Mouse (Mus musculus): Measurements from ENCODE around the gene Lrwd1. TPM values are rescaled to one million over a fixed set of nuclear protein-coding genes. Genes with fewer than 3 reads are reported as not detected.

Lrwd1 gene
- polyA plus RNA-seq (2012; ENCODE audit: insufficient read depth, insufficient read length, low replicate concordance, missing spikeins) = not detected in 2 replicates

DNA sequence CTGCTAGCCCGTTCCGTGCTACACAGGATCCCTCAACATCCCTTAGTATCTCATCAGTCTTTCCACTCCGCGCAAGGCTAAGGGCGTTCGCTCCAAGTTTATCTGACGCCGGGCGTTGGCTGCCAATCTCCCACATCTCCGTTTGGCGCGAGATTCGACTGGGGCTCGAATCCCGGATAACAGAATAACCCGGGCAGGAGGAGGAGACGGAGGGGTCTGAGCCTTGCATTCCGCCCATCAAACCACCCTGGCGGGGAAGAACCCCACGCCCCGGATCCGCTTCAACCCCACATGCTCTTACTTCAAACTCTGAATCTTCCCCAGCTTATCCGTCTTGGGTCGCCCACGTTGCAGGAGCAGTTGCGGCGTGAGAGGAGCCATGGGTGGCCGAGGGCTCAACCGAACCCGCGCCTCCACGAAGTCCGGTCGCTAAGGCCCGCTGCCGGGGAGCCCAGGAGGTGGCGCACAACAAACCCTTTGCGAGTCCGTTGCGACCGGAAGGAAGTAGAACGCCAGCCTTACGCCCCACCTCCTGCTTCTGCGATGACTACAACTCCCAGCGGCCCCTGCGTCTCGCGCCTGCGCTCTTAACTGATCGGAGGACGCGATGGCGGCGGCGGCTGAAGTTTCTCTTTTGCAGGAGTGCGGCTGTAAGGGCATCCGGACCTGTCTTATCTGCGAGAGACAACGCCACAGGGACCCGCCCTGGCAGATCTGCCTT, at the start of gene Lrwd1, which contains the start of gene Alkbh4:
Lrwd1 (minus strand) TSS at position 504 of the 721 bp plus-strand sequence.
Alkbh4 (plus strand) TSS at position 576 of the 721 bp plus-strand sequence.
- Histone ChIP-seq H3K4me3 (ENCODE audit: insufficient read depth, low read depth, low read length) (peak within 1 kb of the TSS; percentile 74), H3K27ac (ENCODE audit: insufficient read depth, low read depth, low read length) (no peak within 1 kb of the TSS), H3K4me1 (ENCODE audit: control insufficient read depth, insufficient read depth, low read length) (peaks cover 8% of the 10 kb centered on the region)
- WGBS = under 1% methylated on average over 60 of the region's 60 CpGs
- TF ChIP-seq POLR2A (IDR thresholded peaks at IDR 0.05; ENCODE audit: insufficient read depth, low read depth, low read length) (peak; percentile 62), CTCF (IDR thresholded peaks at IDR 0.05; ENCODE audit: insufficient read depth, low read depth, low read length) (peak; percentile 51)

DNA sequence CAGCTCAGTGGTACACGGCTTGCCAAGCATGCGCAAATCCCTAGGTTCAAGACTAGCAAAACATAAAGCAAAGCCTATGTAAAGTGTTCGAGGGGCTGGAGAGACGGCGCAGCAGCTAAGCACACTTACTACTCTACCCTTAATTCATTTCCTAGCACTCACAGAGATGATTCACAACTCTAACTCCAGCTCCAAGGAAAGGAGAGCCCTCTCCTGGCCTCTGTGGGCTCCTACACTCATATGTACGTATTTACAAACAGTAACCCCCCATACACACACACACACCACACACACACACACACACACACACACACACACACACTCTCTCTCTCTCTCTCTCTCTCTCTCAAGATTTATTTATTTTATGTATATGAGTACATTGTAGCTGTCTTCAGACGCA, 47.9 kb upstream of the Lrwd1 start:
- Histone ChIP-seq H3K27ac (ENCODE audit: insufficient read depth, low read depth, low read length) (no peak overlapping the region), H3K4me3 (ENCODE audit: insufficient read depth, low read depth, low read length) (no peak overlapping the region), H3K4me1 (ENCODE audit: control insufficient read depth, insufficient read depth, low read length) (no peaks in the 10 kb centered on the region; the same call in 1 of the 2 replicates)
- 75% methylated on average over 7 of the region's 7 CpGs for WGBS
- TF ChIP-seq POLR2A (IDR thresholded peaks at IDR 0.05; ENCODE audit: insufficient read depth, low read depth, low read length) (no peak), CTCF (IDR thresholded peaks at IDR 0.05; ENCODE audit: insufficient read depth, low read depth, low read length) (no peak)

DNA sequence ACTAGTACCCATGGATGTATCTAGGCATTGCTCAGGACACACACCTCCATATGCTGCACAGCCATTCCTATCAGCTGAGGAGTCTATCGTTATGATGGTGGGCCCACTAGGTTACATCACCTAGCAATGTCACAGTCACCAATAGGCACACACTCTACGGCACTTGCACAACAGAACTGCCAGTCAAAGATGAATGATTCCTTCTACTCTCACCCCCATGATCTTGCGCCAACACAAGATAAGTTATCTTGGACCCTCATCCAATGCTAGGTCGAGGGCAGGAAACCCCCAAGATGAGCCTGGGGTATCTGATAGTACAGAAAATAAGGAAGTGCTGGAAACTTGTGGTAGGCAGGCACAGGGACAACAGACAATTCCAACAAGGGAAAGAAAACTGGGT, 47.0 kb upstream of the Lrwd1 start:
- no peak overlapping the region for H3K4me3 ChIP-seq (ENCODE audit: insufficient read depth, low read depth, low read length)
- TF ChIP-seq CTCF (IDR thresholded peaks at IDR 0.05; ENCODE audit: insufficient read depth, low read depth, low read length) (no peak), POLR2A (IDR thresholded peaks at IDR 0.05; ENCODE audit: insufficient read depth, low read depth, low read length) (no peak)
- H3K4me1 ChIP-seq (ENCODE audit: control insufficient read depth, insufficient read depth, low read length) = no peaks in the 10 kb centered on the region; the same call in 1 of the 2 replicates
- WGBS = 94% methylated on average over 4 of the region's 4 CpGs
- H3K27ac ChIP-seq (ENCODE audit: insufficient read depth, low read depth, low read length) = no peak overlapping the region

DNA sequence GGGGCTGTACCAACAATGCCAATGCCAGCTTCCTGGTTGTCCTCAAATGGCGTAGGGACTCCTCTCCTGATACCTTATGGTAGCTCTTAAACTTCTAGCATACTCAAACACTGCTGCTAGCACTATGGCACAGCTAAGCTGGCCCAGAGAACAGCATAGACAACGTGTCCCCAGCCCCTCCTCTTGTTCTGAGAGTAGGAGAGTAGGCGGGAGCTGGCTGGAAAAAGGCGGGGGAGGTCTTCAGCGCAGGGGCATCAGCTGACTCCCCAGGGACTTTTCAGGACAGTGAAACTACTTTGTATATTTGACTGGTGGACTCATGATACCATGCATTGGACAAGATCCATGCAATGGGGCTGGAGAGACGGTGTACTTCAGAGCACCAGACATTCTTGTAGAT, 46.2 kb upstream of the Lrwd1 start:
- no peak for TF ChIP-seq CTCF (IDR thresholded peaks at IDR 0.05; ENCODE audit: insufficient read depth, low read depth, low read length)
- TF ChIP-seq POLR2A (IDR thresholded peaks at IDR 0.05; ENCODE audit: insufficient read depth, low read depth, low read length) = no peak
- 62% methylated on average over 6 of the region's 6 CpGs for WGBS
- Histone ChIP-seq H3K4me3 (ENCODE audit: insufficient read depth, low read depth, low read length) (no peak overlapping the region), H3K4me1 (ENCODE audit: control insufficient read depth, insufficient read depth, low read length) (no peaks in the 10 kb centered on the region; the same call in 1 of the 2 replicates), H3K27ac (ENCODE audit: insufficient read depth, low read depth, low read length) (no peak overlapping the region)

DNA sequence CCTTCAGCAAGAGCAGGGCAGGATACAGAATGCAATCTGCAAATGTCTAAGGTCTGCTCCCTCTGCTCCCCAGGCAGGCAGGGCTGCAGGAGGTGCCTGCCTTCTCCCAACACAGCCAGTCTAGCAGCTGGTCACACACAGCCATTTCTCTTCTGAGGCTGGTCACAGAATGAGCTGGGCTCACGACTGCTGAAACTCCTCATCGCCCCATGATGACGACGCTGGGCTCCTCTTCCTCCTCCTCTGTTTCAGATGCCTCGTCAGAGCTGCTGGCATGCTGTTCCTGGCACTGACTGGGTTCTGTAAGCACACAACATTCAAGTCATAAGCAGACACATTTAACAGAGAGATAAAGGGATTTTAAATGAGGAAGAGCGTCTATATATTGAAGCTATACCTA, 45.3 kb upstream of the Lrwd1 start:
- Histone ChIP-seq H3K27ac (ENCODE audit: insufficient read depth, low read depth, low read length) (no peak overlapping the region), H3K4me1 (ENCODE audit: control insufficient read depth, insufficient read depth, low read length) (no peaks in the 10 kb centered on the region; the same call in 1 of the 2 replicates), H3K4me3 (ENCODE audit: insufficient read depth, low read depth, low read length) (no peak overlapping the region)
- TF ChIP-seq CTCF (IDR thresholded peaks at IDR 0.05; ENCODE audit: insufficient read depth, low read depth, low read length) (no peak), POLR2A (IDR thresholded peaks at IDR 0.05; ENCODE audit: insufficient read depth, low read depth, low read length) (no peak)
- 79% methylated on average over 6 of the region's 6 CpGs for WGBS

DNA sequence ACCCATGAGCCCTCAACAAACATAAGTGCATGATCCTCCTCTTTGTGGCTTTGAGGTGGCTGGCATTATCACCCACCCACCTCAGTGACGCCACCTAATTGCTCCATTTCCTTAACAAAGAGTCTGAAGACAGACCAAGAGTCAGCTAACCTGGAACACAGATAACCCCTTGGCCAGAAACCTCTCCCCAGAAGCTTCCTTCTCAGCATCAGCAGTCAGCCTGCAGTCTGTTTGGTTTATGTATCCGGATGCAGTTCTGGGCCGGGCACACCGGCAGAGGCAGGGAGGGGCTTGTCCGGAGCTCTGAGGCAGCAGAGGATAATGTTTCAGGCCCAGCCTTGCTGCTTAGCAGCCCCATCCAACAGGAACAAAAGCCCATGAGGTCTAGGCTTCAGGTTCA, 43.7 kb upstream of the Lrwd1 start:
- Histone ChIP-seq H3K4me1 (ENCODE audit: control insufficient read depth, insufficient read depth, low read length) (no peaks in the 10 kb centered on the region; the same call in 1 of the 2 replicates), H3K27ac (ENCODE audit: insufficient read depth, low read depth, low read length) (no peak overlapping the region), H3K4me3 (ENCODE audit: insufficient read depth, low read depth, low read length) (no peak overlapping the region)
- 84% methylated on average over 5 of the region's 5 CpGs for WGBS
- TF ChIP-seq CTCF (IDR thresholded peaks at IDR 0.05; ENCODE audit: insufficient read depth, low read depth, low read length) = no peak
- TF ChIP-seq POLR2A (IDR thresholded peaks at IDR 0.05; ENCODE audit: insufficient read depth, low read depth, low read length) = no peak

DNA sequence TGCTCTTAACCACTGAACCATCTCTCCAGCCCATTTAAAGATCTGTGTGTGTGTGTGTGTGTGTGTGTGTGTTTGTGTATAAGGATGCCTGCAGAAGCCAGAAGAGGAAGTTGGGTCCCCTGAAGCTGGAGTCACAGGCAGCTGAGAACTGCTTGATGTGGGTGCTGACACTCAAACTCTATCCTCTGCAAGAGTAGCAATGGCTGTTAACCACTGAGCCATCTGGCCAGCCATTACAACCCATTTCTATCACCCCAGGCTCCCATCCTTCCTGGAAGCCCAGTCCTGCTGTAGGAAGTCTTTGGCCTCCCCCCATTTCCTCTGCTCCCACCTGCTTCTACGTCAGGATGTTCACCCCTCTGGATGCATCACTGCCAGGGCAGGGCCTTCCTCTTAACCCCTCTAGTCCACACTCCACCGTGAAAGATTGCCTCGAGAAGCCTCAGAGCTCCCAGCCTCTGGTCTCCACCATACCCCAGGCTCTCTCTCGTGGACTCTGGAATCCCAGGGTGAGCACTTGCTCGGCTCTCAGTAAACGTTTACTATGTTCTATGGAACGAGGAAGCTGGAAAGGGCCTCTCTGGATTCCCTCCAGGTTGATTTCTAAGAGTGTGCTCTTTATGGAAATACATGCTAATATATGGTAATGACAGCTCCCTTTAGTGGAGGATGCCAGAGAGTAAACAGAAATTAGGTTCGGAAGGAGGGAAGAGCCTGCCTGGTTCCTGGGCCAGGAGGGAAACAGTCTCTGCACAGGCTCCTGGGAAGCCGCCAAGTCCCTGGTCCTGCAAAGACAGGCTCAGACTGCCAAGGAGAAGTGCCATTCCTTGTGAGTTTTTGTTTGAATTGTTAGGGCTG, 38.0 kb upstream of the Lrwd1 start:
- TF ChIP-seq POLR2A (IDR thresholded peaks at IDR 0.05; ENCODE audit: insufficient read depth, low read depth, low read length) (no peak), CTCF (IDR thresholded peaks at IDR 0.05; ENCODE audit: insufficient read depth, low read depth, low read length) (no peak)
- Histone ChIP-seq H3K27ac (ENCODE audit: insufficient read depth, low read depth, low read length) (no peak overlapping the region), H3K4me1 (ENCODE audit: control insufficient read depth, insufficient read depth, low read length) (peaks cover 24% of the 10 kb centered on the region), H3K4me3 (ENCODE audit: insufficient read depth, low read depth, low read length) (no peak overlapping the region)
- 17% methylated on average over 9 of the region's 9 CpGs for WGBS

DNA sequence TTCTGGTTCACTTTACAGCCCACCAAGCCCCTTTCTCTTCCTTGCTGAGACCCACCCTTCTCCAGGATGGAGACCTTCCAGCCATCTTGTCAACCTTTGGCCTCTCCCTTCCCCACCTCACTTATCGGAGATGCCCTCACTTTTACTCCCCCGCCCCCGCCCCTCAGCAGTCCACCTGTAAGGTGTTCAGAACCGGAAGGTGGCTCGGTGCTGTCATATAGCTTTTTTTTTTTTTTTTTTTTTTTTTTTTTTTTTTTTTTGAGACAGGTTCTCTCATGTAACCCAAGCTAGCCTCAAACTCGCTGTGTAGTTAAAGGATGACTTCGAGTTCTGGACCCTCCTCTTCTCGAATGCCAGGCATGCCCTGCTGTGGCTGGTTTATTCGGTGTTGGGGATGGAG, 37.1 kb upstream of the Lrwd1 start:
- Histone ChIP-seq H3K4me1 (ENCODE audit: control insufficient read depth, insufficient read depth, low read length) (peaks cover 26% of the 10 kb centered on the region), H3K27ac (ENCODE audit: insufficient read depth, low read depth, low read length) (no peak overlapping the region), H3K4me3 (ENCODE audit: insufficient read depth, low read depth, low read length) (no peak overlapping the region)
- TF ChIP-seq CTCF (IDR thresholded peaks at IDR 0.05; ENCODE audit: insufficient read depth, low read depth, low read length) (no peak), POLR2A (IDR thresholded peaks at IDR 0.05; ENCODE audit: insufficient read depth, low read depth, low read length) (no peak)
- 85% methylated on average over 9 of the region's 9 CpGs for WGBS
